Mouse (Mus musculus) erythroblast, embryonic 14.5 days (primary cell): ENCODE measurements around the gene Cdc37l1.

Source experiments
- GATA1 ChIP-seq: IDR thresholded peaks from 2 replicates; pipeline ENCODE4 v1.6.1; 2012; ENCODE audit warnings: low read length, inconsistent platforms, mixed read lengths
- TAL1 ChIP-seq: IDR thresholded peaks from 3 replicates; pipeline ENCODE4 v1.6.1; 2012; ENCODE audit warnings: low read length, inconsistent platforms, mixed read lengths

- no peak for TF ChIP-seq GATA1
- no peak for TF ChIP-seq TAL1
Observed at GRCm38 (mm10) chr19:28969231-28969630, 20.9 kb upstream of the Cdc37l1 start.
